Mouse (Mus musculus) ES-Bruce4 (cell line): ENCODE results near the gene Saa4.

Experiments
- CTCF ChIP-seq: IDR thresholded peaks from one replicate; pipeline ENCODE4 v1.8.1; 2011; ENCODE audit warnings: low read depth, low read length
- POLR2A ChIP-seq: IDR thresholded peaks from one replicate; pipeline ENCODE4 v1.8.1; 2011; ENCODE audit warnings: low read length; ENCODE audit not compliant: insufficient read depth

DNA sequence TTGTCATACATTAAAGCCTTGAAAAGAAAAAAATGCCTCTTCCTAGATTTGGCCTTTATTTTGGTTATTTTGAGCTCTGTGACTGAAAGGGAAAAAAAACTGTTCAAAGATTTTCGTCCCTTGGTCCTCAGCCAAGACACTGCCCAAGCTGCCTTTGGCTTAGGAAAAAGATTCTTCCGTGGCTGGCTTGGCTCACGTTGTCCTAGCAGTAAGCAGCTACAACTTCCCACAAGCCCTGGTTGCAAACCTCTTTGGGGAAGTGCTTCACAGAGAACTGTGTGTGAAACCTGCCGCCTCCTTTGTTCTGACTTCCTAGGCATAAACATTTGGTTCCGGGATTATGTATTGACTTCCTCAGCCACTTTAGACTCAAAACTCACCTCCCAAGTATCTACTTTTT lies 15.5 kb downstream of the Saa4 start:
- TF ChIP-seq POLR2A (no peak), CTCF (no peak)
